Mouse (Mus musculus) midbrain, embryonic 14.5 days (tissue): ENCODE results near the gene Nup54. TPM values are rescaled to one million over a fixed set of nuclear protein-coding genes. Genes with fewer than 3 reads are reported as not detected.

Source experiments
- ATAC-seq: fragments of 200-750 bp; cut with Nextera tagmentation; 2 replicates; pipeline ENCODE4 v1.8.0; 2017; ENCODE audit warnings: moderate number of reproducible peaks, moderate library complexity; ENCODE audit not compliant: low FRiP score, low TSS enrichment
- DNase-seq: peaks from one replicate; pipeline ENCODE4 v3.0.0-alpha.2; 2015
- H3K27ac ChIP-seq: fragments of 300-500 bp; sonication (generic); replicated peaks from 2 replicates; pipeline ENCODE4 v1.5.1; 2014; ENCODE audit warnings: mild to moderate bottlenecking, low read depth, low read length, moderate library complexity
- H3K27me3 ChIP-seq: fragments of 300-500 bp; sonication (generic); 2 replicates; pipeline ENCODE4 v1.6.1; 2014; ENCODE audit warnings: low read length, control low read depth, mixed read lengths; ENCODE audit not compliant: control insufficient read depth, insufficient read depth
- H3K36me3 ChIP-seq: fragments of 300-500 bp; sonication (generic); 2 replicates; pipeline ENCODE4 v1.6.1; 2014; ENCODE audit warnings: low read length, control low read depth; ENCODE audit not compliant: control insufficient read depth, insufficient read depth
- H3K4me1 ChIP-seq: fragments of 300-500 bp; sonication (generic); 2 replicates; pipeline ENCODE4 v1.6.1; 2014; ENCODE audit warnings: mild to moderate bottlenecking, antibody characterized with exemption, low read length, control low read depth; ENCODE audit not compliant: control insufficient read depth, insufficient read depth
- H3K4me2 ChIP-seq: fragments of 300-500 bp; sonication (generic); 2 replicates; pipeline ENCODE4 v1.6.1; 2014; ENCODE audit warnings: mild to moderate bottlenecking, low read length, moderate library complexity
- H3K4me3 ChIP-seq: fragments of 300-500 bp; sonication (generic); replicated peaks from 2 replicates; pipeline ENCODE4 v1.5.1; 2014; ENCODE audit warnings: low read depth, low read length
- H3K9ac ChIP-seq: fragments of 300-500 bp; sonication (generic); replicated peaks from 2 replicates; pipeline ENCODE4 v1.6.1; 2014; ENCODE audit warnings: mild to moderate bottlenecking, low read length, moderate library complexity
- H3K9me3 ChIP-seq: fragments of 300-500 bp; sonication (generic); 2 replicates; pipeline ENCODE4 v1.6.1; 2016; ENCODE audit warnings: low read length, control low read depth, mixed read lengths; ENCODE audit not compliant: control insufficient read depth
- WGBS: fragments of 180-500 bp; shearing (Covaris S2); extraction: QIAGEN DNeasy Blood & Tissue Kit; methylation state at CpG from one replicate; pipeline ENCODE4 v1.1.7; 2014; 5-methylcytosine and 5-hydroxymethylcytosine counted together
- polyA plus RNA-seq: library from polyadenylated mRNA; unstranded; fragments of >200 nt; fragmentation: Nextera tagmentation; extraction: Ambion mirVana; gene quantifications from 2 replicates; pipeline ENCODE4 v1.2.1, GENCODE M21; 2014

Nup54 gene
- polyA plus RNA-seq, result 58.2 and 61.4 TPM in 2 replicates

- Histone ChIP-seq H3K27ac (peak within 1 kb of the TSS; percentile 62), H3K9ac (peak within 1 kb of the TSS; percentile 90), H3K36me3 (peaks cover 7% of the 10 kb centered on the region; the same call in 1 of the 2 replicates), H3K4me2 (peak within 1 kb of the TSS; percentile 94), H3K27me3 (no peaks in the 10 kb centered on the region), H3K4me3 (peak within 1 kb of the TSS; percentile 75), H3K4me1 (peaks cover 12% of the 10 kb centered on the region; the same call in 1 of the 2 replicates), H3K9me3 (no peaks in the 10 kb centered on the region)
- peak; percentile 97 for DNase-seq
- under 1% methylated on average over 34 of the region's 34 CpGs for WGBS
- peak; percentile 99 for ATAC-seq
Measured at GRCm38 (mm10) chr5:92435025-92435584, at the start of gene Nup54. Nup54 (minus strand) TSS chr5:92435219.

GRCm38 (mm10) chr5:92472863-92473262 is 37.8 kb upstream of the Nup54 start:
- DNase-seq, result no peak
- ATAC-seq, result no peak
- no peak overlapping the region for H3K9ac ChIP-seq
- 85% methylated on average over 5 of the region's 5 CpGs for WGBS
- H3K4me2 ChIP-seq, result no peak overlapping the region
- H3K4me1 ChIP-seq, result no peaks in the 10 kb centered on the region
- no peaks in the 10 kb centered on the region for H3K9me3 ChIP-seq
- H3K36me3 ChIP-seq, result 0 out of 2 replicates have a peak, but pooled peaks cover 2% of the 10 kb centered on the region
- no peak overlapping the region for H3K27ac ChIP-seq
- no peaks in the 10 kb centered on the region for H3K27me3 ChIP-seq
- H3K4me3 ChIP-seq, result no peak overlapping the region

- WGBS, result 94% methylated on average over 4 of the region's 4 CpGs
- H3K4me3 ChIP-seq, result no peak overlapping the region
Measured at GRCm38 (mm10) chr5:92471531-92471930, 36.5 kb upstream of the Nup54 start.

GRCm38 (mm10) chr5:92469201-92470130 is 34.4 kb upstream of the Nup54 start:
- no peak for DNase-seq
- 95% methylated on average over 18 of the region's 18 CpGs for WGBS
- no peaks in the 10 kb centered on the region for H3K27me3 ChIP-seq
- H3K9me3 ChIP-seq, result no peaks in the 10 kb centered on the region
- ATAC-seq, result no peak
- H3K4me2 ChIP-seq, result no peak overlapping the region
- no peaks in the 10 kb centered on the region for H3K4me1 ChIP-seq
- no peaks in the 10 kb centered on the region for H3K36me3 ChIP-seq
- no peak overlapping the region for H3K27ac ChIP-seq
- no peak overlapping the region for H3K9ac ChIP-seq
- no peak overlapping the region for H3K4me3 ChIP-seq

More at GRCm38 (mm10) chr5:92471531-92471930, 36.5 kb upstream of the Nup54 start:
- H3K9me3 ChIP-seq, result no peaks in the 10 kb centered on the region
- DNase-seq (no peak), ATAC-seq (no peak)
- H3K9ac ChIP-seq, result no peak overlapping the region
- no peaks in the 10 kb centered on the region for H3K27me3 ChIP-seq
- H3K4me2 ChIP-seq, result no peak overlapping the region
- H3K4me1 ChIP-seq, result no peaks in the 10 kb centered on the region
- no peak overlapping the region for H3K27ac ChIP-seq
- H3K36me3 ChIP-seq, result 0 out of 2 replicates have a peak, but pooled peaks cover 2% of the 10 kb centered on the region

GRCm38 (mm10) chr5:92468234-92468633 is 33.2 kb upstream of the Nup54 start:
- Histone ChIP-seq H3K27ac (no peak overlapping the region), H3K27me3 (no peaks in the 10 kb centered on the region), H3K9ac (no peak overlapping the region), H3K4me3 (no peak overlapping the region), H3K9me3 (no peaks in the 10 kb centered on the region), H3K36me3 (no peaks in the 10 kb centered on the region), H3K4me2 (no peak overlapping the region), H3K4me1 (no peaks in the 10 kb centered on the region)
- WGBS, result 97% methylated on average over 6 of the region's 6 CpGs
- ATAC-seq, result no peak
- no peak for DNase-seq

GRCm38 (mm10) chr5:92467102-92467766 is 32.2 kb upstream of the Nup54 start:
- H3K27ac ChIP-seq, result no peak overlapping the region
- ATAC-seq, result no peak
- no peaks in the 10 kb centered on the region for H3K9me3 ChIP-seq
- no peak overlapping the region for H3K4me3 ChIP-seq
- no peaks in the 10 kb centered on the region for H3K4me1 ChIP-seq
- 88% methylated on average over 8 of the region's 8 CpGs for WGBS
- no peaks in the 10 kb centered on the region for H3K36me3 ChIP-seq
- no peak overlapping the region for H3K9ac ChIP-seq
- H3K27me3 ChIP-seq, result no peaks in the 10 kb centered on the region
- DNase-seq, result no peak
- H3K4me2 ChIP-seq, result no peak overlapping the region

- ATAC-seq, result no peak
- DNase-seq, result no peak
- H3K9ac ChIP-seq, result no peak overlapping the region
- H3K9me3 ChIP-seq, result no peaks in the 10 kb centered on the region
- no peak overlapping the region for H3K4me2 ChIP-seq
- no peak overlapping the region for H3K27ac ChIP-seq
- H3K27me3 ChIP-seq, result no peaks in the 10 kb centered on the region
- no peaks in the 10 kb centered on the region for H3K4me1 ChIP-seq
- no peak overlapping the region for H3K4me3 ChIP-seq
- 90% methylated on average over 5 of the region's 5 CpGs for WGBS
- peaks cover 10% of the 10 kb centered on the region for H3K36me3 ChIP-seq
Measured at GRCm38 (mm10) chr5:92465511-92465910, 30.5 kb upstream of the Nup54 start.

- H3K36me3 ChIP-seq, result peaks cover 28% of the 10 kb centered on the region
- H3K27ac ChIP-seq, result no peak overlapping the region
- H3K4me1 ChIP-seq, result no peaks in the 10 kb centered on the region
- ATAC-seq (no peak), DNase-seq (peak; percentile 74)
- no peak overlapping the region for H3K9ac ChIP-seq
- H3K9me3 ChIP-seq, result no peaks in the 10 kb centered on the region
- WGBS, result 18% methylated on average over 5 of the region's 5 CpGs
- H3K4me3 ChIP-seq, result no peak overlapping the region
- no peak overlapping the region for H3K4me2 ChIP-seq
- no peaks in the 10 kb centered on the region for H3K27me3 ChIP-seq
Measured at GRCm38 (mm10) chr5:92461321-92461720, 26.3 kb upstream of the Nup54 start.
